Mouse (Mus musculus) c-Kit-negative CD71-positive TER-119-positive erythroid progenitor cells, embryonic 14.5 days (primary cell): Measurements from ENCODE around the gene St6galnac6.

Experiments used
- DNase-seq: peaks from one replicate; pipeline ENCODE4 v3.0.0-alpha.2; 2013; ENCODE audit warnings: low read depth, low spot score

Gene St6galnac6

DNA sequence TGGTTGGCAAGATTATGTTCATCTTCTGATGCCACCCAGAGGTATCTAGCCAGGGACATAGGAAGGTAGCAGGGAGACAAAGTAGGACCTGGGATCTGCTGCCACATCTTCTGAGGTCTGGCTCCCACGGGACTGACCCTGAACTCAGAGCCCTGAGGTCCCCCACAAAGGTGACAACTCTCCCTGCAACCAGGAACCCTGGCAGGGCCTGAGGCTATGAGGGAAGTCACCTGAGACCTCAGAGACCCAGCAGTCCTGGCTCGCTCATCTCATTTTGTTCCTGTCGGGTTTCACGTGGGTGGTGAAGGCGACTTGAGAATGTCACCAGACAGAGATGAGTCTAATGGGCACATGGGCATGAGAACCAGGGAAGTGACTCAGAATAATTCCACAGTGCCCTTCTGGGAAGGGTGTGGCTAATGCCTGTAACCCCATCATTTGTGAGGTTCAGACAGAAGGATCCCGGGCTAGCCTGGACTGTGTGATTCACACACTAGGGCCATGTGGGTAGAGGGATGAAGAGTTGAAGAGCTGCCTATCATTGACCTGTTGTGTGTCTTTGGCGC is 14.3 kb upstream of the St6galnac6 start:
- no peak for DNase-seq

DNA sequence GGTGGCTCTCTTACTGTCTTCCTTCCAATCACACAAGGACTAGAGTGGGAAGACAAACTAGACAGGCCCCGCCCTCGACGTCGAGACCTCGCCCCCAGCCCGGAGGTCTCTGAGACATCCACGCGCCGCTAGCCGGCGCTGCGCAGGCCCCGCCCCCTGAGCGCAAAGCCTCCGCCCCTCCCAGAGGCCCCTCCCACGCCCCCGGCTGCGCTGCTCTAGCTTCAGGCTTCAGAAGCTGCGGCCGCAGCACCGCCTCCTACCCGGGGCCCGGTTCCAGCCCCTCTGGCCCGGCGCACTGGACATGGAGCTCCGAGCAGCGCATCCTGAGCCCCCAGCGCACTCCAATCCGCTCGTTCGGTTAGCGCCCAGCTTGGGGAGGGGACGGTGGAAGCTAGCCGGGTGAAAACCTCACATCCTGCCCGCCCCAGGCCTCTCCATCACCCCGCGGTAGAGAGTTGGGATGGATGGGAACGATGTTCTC is 12.6 kb upstream of the St6galnac6 start, which contains the start of gene St6galnac4:
Gene St6galnac4, plus strand, starts transcription at position 225 of the 481 bp plus-strand sequence.
- DNase-seq, result peak; percentile 52

DNA sequence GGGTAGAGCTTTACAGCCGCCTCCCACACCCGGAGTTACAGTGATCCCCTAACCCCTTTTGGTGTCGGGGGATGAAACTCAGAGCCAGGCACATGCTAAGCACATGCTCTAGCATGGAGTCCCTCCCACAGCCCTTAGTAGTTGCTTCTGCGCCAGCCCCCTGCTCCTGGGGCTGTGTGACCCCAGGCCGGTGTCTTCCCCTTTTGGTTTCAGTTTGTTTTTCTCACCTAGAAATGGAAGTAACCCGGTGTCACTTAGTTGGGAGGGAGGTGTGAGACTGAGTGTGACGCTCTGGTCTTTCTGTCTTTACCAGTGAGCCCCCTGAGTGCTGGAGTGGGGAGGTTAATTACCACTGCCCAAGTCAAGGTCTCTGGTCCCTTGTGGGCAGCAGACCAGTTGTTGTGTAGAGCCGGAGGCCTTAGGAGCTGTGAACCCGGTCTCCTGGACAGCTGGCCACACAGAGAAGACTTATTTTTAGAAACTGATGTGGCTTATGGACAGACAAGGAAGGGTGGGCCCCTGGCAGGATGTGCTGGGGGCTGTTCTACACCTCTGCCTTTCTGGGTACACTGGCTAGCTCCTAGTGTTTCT is 11.7 kb upstream of the St6galnac6 start:
- no peak for DNase-seq

DNA sequence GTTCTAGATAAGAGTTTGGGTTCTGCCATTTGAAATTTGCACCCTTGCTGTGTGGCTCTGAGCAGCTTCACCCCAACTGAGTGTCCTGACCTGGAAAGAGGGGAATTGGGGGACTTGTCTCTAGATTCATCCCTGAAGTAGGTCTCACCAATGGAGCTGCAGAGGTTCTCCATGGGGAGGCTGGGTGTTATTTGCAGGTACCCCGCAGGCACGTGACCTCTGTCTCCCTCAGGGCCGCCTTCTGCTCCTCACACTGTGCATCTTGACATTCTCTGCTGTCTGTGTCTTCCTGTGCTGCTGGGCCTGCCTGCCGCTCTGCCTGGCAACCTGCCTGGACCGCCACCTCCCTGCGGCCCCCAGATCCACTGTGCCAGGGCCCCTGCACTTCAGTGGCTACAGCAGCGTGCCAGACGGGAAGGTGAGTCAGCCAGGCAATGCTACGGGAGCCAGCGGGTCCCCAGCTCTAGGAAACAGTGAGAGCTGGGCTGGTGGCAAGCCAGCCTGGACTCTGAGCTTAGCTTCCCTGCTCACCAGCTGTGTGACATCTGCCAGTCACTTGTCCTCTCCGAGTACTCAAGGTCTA is 10.2 kb upstream of the St6galnac6 start:
- DNase-seq, result no peak

DNA sequence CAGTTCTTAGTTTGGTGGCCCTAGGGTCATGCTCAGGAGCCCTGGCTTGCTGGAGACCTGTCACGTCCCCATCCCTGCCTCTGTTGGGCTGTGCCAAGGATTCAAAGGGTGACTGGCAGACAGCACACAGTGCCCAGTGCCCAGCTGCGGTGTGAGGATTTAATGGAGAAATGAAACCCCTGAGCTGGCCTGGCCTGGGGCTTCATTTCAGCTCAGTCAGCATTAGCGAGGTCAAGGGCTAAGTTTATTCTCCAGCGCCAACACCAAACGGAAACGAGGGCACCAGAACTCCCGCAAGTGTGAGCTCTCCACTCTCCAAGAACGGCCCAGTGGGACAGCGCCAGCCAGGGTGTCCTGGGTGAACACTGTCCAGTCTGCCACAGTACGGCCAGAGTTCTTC is 9.3 kb upstream of the St6galnac6 start:
- no peak for DNase-seq

DNA sequence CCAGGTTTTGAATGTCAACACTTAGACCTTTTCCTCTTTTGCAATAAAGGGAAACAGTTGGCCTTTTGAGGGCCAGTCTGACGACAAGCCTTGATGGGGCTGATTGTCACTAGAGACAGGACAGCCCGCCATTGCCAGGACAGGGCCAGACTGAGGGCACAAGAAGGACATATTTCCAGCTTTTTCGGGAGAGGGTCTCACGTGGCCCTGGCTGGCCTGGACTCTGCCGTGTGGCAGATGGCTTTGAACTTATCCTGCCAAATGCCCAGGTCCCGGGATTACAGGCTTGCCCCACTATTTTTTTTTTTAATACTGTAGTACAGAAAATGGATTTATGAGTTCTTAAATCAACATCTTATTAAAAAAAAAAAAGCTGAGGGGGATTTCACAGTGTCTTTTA is 8.3 kb upstream of the St6galnac6 start:
- DNase-seq, result no peak

DNA sequence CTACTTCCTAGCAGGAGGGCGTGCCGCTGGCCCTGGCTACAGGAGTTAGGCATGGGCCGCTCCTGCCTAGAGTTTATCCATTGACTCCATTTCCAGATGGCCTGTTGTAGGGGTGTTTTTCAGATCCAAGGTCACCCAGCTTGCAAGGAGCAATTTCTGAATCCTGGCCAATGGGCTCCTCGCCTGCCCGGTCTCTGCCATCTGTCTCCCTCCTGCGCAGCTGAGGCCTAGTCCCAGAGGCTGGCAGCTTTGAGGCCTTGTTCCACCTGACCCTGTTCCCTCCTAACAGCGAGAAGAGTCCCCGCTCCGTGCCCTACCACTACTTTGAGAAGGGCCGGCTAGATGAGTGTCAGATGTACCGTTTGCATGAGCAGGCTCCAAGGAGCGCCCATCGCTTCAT is 2.8 kb upstream of the St6galnac6 start:
- DNase-seq, result no peak

DNA sequence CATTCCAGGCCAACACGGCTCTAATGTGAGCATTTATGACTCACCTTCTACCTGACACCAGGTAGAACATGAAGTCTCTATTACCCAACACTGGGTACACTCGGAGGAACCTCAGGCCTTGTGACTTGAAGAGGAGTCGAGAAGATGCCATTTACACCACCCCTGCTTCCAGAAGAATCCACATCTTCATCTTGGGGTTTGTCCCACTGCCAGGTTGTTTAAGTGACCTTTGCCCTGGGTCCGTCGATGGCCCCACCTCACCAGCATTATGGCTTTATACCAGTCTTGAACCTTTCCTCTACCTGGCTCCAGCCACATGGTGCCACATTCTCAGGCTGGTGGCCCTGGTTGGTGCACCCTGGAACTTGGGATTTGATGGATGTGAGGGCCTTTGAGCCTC is 2.3 kb upstream of the St6galnac6 start:
- no peak for DNase-seq

DNA sequence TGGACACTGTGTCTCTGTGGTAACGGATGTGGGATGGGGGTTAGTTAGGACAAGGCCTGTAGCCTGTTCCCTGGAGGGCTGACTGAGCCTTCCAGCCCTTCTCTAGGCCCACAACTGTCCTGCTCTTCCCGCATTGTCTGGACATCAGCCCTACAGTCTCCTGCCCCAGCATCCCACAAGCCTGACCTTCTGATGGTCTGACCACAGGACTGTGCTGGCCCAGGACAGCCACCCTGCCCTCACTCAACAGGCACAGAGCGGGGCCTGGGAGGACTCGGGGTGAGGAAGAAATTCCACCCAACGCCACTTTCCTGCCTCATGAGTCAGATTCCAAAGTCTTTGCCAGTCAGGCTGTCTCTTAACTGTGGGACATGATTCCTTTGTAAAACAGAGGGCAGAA is 1.8 kb upstream of the St6galnac6 start:
- no peak for DNase-seq

DNA sequence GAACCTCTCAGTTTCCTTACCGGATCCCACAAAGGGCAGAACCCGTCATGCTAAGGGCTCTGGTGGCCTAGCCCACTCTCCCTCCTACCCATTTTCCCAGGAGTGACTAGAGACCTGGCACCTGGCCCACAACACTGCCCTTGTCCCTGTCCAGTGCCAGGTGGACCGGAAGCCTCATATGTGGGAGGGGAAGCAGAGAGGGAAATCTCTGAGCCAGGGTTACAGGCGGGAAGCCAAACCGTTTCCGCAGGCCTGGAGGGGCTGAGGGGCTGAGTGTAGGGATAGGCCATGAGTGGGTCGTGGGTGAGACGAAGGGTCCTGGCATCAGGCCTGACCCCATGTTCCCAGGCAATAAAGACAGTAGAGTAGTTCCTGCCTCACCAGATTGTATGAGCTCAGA is 1.0 kb upstream of the St6galnac6 start:
- DNase-seq, result no peak

DNA sequence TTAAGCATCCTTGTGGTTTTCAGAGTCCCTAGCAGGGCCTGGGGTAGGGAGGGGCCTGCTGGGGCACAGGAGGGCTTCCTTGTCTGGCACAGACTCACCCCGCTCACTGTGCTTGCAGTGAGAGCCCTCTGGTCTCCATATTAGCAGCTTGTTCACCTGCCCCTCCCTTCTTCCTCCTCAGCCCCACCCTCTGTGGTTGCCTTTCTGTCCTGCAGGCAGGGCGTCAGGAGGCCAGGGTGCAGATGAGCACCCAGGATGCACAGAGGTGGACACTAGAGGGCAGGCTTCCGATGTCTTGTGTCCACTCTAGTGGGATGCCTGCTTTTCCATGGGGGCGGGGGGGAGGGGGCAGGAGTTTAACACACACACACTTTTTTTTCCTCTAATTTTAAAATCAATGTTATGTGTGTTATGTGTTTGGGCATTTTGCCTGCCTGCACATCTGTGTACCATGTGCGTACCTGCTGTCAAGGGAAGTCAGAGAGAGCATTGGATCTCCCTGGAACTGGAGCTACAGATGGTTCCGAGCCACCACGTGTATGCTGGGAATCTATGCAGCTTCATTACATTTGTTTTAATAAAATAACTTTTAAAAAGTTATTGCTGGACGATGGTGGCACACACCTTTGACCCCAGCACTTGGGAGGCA is 2.0 kb downstream of the St6galnac6 start:
- DNase-seq, result no peak

DNA sequence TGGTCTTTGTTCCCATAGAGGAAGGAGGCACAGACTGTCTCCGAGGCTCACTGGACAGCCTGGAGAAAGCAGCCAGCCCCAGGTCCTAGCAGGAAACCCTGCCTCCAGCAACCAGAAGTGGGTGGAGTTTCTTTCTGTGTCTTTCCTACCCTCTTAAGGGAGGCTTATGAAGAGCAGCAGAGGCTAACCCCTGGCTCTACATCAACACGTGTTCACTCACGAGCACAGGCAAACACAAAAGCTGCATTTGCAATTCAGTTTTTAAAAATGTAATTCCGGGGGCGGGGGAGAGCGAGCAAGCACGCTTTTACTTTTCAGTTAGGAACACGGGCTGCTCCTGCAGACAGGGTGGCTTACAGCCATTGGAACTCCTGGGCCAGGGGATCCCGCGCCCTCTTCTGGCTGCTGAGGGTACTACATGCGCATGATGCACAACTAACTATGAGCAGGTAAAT is 3.1 kb downstream of the St6galnac6 start:
- DNase-seq, result peak; percentile 56

DNA sequence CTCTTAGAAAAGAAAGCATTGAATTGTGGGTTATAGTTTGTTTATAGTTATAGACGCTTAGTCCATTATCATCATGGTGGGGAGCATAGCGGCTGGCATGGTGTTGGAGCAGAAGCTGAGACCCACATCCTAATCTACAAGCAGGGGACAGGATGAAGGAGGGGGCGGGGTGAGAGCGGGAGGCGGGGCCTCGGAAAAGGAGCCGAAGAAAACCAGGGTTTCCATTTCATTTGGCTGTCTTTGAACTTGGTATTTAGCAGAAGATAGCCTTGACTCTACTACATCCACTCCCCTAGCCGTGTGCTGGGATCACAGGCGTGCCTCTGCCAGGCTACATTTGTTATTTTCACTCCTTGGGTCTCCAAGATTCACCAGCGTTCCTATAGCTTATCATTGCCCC is 5.1 kb downstream of the St6galnac6 start:
- no peak for DNase-seq

DNA sequence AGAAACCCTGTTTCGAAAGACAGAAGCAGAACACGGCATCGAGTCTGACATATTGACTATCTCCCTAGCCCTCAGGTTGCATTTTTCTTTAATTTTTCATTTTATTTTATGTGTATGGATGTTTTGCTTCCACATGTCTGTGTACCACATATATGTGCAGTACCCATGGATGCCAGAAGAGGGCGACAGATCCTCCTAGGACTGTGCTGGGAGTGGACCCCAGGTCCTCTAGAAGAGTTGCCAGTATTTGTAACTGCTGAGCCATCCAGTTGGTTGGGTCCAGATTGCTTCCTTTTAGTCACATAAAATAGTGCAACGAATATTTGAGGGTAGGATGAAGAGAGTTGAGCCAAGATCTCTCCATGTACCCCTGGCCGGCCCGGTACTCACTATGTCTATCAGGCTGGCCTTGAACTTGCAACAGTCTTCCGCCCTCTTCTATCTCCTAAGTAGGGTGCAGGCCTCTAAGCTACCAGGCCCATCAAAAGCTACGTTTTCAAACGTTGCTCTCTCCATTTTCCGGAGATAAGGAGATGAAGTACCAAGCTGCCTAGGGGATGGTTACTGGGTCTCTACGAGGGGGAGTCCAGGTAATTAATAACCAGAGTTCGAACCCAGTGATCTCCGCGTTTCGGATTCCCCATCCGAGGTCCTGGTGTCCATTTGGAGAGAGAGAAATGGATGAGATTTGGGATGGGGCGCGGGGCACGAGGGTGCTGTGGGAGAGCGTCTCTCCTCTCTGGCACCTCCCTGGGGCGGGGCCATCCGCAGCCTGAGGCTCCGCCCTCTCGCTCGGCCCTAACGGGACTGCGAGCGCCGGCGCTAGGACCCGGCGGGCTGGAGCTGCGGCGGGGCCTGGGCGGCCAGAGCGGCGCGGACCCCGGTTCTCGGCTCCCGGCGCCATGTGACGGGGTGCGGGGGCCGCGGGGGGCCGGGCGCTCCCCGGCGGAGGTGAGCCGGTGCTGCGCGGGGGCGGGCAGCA is 6.9 kb downstream of the St6galnac6 start:
- peak; percentile 75 for DNase-seq

DNA sequence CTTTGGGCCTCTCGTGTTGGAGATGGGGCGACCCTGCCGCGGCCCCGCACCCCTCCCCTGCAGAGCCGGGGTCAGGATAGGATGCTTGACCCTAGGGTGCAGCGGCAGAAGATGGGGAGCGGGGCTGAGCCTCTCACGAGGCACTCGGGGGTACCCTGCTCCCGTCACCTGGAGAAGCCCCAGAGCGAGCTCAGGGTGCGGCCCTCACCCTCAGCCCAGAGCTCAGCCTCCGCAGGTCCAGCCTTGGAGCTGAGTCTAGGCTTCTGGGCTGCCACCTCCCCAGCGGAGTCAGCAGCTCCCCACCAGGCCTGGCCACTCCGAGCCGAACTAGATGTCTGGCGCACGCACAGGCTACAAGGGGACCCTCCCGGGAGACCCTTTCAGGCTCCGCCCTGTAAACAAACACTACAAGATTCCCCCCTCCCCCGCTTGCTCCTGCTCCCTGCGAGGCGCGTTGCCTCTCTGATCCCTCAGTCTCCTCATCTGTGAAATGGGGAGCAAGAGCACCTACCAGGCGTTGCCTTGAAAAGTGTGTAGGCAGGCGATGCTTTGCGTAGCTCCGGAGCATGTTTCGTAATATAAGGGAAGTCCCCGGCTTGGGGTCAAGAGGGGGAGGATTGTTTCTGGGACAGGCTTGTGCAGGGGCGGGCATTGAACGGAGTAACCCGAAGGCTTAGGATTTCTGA is 7.9 kb downstream of the St6galnac6 start:
- no peak for DNase-seq

DNA sequence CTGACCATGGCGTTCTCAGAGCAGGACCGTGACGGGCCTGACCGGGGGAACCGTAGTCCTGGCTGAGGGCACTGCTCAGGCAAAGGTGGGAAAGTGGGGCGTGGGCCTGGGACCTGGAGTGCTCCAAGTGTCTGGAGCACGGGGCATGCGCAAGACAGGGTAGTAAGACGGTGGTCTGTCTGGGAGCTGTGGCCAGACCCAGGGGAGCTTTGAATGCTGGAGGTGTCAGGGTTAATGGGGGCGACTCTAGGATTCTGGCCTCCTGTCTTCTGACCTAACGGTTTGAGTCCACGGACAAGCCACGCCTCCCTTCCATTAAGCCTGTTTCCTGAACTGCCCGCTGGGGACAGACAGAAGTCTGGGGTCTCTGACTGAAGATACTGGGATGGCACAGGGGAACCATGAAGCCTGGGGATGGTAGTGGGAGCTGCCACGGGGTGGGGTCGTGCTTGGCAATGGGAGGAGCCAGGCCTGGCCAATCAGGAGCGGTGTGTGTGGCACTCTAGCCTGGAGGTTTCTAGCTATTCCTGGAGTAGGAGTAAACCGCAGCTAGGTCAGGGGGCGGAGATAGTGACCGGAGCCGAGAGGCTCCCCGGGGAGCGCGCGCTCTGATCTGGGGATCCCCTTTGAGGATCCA is 8.8 kb downstream of the St6galnac6 start:
- no peak for DNase-seq

DNA sequence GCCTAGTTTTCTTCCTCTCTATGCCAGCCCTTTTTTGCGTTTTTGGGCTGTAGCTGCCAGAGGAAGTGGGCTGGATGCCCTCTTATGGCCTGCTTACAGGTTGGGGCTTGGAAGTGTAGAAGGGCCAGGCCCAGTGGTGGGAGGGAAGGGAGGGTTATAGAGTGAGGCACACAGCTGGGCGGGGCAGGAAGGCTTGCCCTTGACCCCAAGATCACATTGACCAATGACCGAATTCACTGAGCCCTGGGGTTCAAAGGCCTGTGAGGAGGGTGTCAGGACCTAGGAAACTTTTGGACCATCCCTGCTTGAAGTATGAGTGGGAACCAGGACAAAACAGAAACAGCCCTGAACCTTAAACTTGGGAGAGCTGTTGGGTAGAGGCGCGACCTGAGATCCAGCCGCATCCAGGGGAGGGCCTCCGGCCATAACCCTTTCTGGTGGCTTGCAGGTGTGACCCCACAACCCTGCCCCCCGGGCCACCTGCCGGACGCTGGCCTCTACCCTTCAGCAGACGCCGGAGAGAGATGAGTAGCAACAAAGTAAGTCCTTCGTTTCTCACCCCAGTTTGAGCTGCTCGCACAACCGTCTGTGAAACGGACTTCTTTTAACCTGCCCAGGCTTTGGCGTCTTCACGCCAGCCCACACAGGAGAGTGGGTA is 9.4 kb downstream of the St6galnac6 start:
- DNase-seq, result no peak

DNA sequence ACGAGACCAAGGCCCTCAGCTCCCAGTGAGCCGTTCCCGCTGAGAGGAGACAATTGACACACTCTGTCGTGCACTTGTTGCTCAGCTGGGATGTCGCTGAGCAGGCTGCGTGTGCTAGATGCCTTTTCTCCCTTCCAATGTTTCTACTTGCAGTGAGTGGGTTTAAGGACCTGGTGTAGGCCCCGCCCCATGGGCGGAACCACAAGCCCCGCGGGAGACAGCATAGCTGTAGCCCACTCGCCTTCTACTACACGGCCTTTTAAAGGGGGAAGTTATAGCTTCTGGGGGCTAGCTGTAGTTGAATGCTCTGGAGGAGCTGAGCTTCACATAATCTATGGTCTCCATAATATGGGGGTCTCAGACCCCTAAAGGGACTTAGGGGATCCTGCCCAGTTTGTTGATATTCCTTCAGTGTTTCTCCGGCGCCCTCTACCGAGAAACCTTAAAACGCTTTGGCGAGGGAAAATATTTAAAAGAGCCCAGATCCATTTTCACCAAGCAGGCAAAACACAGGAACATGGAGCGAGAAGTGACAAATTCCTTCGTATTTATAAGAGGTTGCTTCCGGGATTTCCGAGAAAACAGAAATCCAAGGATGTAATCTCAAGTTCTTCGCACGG is 11.2 kb downstream of the St6galnac6 start:
- DNase-seq, result no peak

DNA sequence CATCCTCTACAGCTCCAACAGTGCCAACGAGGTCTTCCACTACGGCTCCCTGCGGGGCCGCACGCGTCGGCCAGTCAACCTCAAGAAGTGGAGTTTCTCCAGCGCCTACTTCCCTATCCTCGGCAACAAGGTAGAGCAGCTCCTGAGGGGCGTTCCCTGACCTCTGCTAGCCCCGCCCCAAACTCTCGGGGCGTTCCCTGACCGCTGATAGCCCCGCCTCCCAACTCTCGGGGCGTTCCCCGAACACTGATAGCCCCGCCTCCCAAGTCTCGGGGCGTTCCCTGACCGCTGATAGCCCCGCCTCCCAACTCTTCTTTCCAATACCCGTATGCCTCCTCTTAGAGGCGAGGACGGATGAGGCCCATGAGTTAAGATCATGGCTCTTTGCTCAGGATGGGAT is 12.8 kb downstream of the St6galnac6 start:
- no peak for DNase-seq
